Mouse (Mus musculus): Measurements from ENCODE around the gene Irgq.
A peak's percentile ranks its signal among the peaks of the same experiment; 100 is the strongest.

DNA sequence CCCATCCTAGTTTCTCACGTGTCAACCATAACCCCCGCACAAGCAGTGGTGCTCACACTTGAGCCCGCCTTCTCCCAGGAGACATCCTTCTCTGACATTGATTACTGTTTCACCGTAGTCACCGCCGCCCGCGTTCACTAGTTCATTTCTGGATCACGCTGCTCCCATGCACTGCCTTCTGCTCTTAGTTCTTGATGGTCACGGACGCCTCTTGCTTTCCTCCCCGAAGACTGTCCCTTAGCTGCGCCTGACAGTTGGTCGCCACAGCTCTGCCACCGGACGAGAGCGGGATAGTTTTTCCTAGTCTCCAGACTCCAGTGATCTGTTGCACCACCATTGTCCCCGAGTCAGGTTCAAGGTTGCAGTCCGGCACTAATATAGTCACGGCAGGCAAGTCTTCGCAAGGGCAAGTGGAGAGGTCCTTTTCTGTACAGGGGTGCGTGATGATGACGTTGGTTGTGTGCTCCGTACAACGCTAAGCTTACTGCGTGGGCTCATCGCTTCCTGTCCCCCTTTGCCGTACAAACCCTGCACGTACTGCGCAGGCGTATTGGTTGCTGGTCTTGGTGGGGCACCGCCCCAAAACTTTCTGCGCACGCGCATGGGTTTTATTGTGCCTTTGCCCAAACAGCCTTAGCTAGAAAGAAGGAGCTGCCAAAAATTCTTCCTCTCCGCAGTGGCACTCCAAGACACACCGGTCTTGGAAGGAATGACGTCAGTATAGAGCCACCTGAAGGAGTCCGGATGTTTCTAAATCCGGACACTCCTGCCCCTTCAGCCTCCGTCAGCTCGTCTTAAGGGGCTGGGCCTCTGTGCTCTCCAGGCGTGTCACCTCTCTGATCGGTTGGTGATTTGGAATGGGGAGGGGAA is at the start of gene Irgq:
- no peak for TF ChIP-seq CTCF (IDR thresholded peaks at IDR 0.05; ENCODE audit: low read depth)
- TF ChIP-seq EP300 (IDR thresholded peaks at IDR 0.05; ENCODE audit: low read depth): 0 out of 2 replicates have a peak, but pooled peaks have one; percentile 74

Data from heart, postnatal 0 days (tissue).